Mouse (Mus musculus) megakaryocyte, embryonic 14.5 days (primary cell): ENCODE results near the gene Zfp385a.

ENCODE experiments used
- FLI1 ChIP-seq: IDR thresholded peaks from 2 replicates; pipeline ENCODE4 v1.6.1; 2012; ENCODE audit warnings: low read length, inconsistent platforms, mixed read lengths
- GATA1 ChIP-seq: IDR thresholded peaks from 3 replicates; pipeline ENCODE4 v1.6.1; 2012; ENCODE audit warnings: mixed read lengths, low read length, inconsistent platforms, borderline replicate concordance

DNA sequence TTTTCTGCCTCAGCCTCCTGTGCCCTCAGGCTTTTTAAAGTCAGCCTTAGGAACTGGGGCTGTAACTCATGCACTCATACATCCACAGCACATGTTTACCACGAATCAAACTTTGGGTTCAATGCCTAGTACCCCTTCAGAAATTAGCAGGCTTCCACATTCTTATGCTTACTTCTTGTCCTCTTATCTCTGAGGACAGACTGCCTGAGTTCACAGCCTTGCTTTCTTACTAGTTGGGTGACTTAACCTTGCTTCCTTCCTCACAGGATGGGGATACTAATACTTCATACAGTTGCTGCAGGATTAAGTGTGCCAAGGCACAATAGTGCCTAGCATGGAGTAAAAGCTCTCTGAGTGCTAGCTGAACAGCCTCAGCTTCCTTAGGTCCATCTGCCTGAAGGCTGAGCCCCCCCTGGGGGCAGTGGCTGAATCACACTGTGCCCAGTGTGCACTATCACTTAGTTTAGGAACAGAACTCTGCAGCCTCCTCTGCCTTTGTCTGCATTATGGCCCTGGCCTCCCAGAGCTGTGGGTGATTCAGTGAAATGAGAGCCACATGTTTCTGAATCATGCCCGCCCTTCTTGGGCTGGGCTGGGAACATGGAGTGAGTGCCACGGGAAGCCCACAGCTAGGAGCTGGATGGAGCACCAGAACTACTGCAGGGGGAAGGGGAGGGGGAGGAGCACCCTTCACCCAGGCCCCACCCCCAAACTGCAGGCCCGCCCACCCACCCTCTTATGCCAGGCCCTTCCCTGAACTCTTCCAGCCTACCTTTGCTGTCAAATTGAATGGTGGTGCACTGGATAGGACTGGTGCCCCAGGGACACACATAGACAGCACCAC, 18.6 kb upstream of the Zfp385a start:
- no peak for TF ChIP-seq FLI1
- no peak; the same call in 2 of the 3 replicates for TF ChIP-seq GATA1
